Mouse (Mus musculus) cerebellum, postnatal 25 days (tissue): ENCODE results near the gene Midn.

Source experiments
- DNase-seq, 2 experiments: peaks; one replicate each; pipeline ENCODE4 v3.0.0; 2021; ENCODE audit warnings: mixed read lengths in 2 of 2

The Midn gene

GRCm38 (mm10) chr10:80130403-80131031, 17.6 kb upstream of the Midn start:
- DNase-seq: peak in 1 of 2 experiments; percentile 22

DNA sequence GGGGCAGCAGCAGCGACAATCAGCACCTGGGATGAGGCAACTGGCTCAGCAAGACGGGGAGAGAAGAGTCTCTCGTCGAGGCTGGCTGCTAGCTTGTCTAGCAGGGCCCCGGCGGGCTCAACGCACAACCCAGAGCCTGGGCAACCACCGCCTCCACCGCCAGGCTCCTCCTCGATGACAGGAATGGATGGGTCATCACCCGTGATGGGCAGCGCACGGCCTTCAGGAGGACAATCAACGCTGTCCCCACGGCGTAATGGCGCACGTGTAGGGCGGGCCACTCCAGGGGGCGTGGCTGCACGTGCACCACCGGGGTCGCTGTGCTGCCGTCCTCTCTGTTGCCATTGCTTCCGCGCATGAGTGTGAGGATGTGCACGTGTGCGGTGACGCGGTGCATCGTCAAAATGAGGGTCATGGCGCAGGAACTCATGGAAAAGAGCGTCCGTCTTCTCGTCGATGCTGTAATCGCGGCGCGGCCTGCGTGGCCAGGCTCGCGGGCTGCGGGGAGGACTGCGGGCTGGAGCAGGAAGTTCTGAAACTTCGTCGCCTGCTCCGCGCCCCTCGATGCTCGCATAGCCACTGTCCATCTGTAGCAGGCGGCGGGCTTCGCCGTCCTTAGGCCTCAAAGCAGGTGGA, 16.6 kb upstream of the Midn start:
- peak in 1 of 2 experiments; percentile 50 for DNase-seq

DNA sequence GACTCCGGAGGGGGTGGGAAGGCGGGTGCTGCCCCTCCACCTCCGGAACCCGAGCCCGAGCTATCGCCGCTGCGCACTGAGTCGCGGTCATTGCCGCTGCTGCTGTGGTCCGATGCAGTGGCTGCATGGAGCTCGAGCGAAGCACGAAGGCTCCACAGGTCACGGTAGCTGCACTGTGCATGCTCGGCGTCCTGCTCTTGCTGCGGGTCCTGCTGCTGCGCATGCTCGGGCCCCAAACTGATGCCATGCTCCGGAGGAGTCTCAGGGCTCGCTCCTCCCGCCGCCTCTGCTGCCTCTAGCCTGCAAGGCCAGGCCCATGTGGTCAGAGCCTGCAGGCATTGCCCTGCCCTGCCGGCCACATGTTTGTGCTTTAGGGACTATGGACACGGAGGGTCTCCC, 16.1 kb upstream of the Midn start:
- peak; percentile 45 to 50 for DNase-seq

- peak; percentile 46 to 66 for DNase-seq
Measured at GRCm38 (mm10) chr10:80133226-80133849, 14.7 kb upstream of the Midn start.

DNA sequence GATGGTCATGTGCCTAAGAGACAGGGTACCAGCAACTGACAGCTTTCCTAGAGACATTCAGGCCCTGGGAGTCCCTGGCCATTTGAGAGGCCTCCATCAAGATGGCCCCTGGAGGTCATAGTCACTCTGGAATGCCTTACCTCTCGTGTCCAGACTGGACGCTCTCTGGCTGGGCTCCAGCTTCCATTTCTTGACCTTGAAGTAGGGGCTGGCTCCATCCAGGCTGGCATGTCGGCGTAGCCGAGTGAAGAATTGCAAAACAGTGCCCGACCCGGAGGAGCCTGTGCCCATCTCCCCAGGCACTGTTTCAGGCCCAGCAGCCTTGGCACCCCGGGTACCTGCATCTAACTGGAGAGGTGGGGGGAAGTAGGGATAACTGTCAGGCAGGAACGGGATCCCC, 13.7 kb upstream of the Midn start:
- DNase-seq: peak in 1 of 2 experiments; percentile 49

DNA sequence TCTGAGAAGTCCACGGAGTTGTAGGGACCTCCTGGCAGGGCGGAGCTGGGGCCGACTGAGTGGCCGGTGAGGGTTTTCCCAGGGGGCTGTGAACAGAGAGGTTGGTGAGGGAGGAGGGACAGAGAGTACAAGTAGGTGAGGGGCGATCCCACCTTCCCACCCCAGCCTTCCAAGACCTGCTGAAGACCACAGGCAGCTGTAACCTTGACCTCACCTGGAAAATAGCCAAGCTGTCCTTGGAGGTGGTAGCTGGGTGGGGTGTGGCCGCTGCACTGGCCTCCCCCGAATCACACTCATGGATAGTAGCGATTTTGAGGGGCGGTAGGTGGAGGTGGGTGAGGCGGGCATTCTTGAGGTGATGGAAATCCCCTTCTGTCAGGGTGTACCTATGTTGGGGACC, 12.9 kb upstream of the Midn start:
- peak in 1 of 2 experiments; percentile 29 for DNase-seq

- no peak for DNase-seq
Measured at GRCm38 (mm10) chr10:80135641-80136040, 12.4 kb upstream of the Midn start.

DNA sequence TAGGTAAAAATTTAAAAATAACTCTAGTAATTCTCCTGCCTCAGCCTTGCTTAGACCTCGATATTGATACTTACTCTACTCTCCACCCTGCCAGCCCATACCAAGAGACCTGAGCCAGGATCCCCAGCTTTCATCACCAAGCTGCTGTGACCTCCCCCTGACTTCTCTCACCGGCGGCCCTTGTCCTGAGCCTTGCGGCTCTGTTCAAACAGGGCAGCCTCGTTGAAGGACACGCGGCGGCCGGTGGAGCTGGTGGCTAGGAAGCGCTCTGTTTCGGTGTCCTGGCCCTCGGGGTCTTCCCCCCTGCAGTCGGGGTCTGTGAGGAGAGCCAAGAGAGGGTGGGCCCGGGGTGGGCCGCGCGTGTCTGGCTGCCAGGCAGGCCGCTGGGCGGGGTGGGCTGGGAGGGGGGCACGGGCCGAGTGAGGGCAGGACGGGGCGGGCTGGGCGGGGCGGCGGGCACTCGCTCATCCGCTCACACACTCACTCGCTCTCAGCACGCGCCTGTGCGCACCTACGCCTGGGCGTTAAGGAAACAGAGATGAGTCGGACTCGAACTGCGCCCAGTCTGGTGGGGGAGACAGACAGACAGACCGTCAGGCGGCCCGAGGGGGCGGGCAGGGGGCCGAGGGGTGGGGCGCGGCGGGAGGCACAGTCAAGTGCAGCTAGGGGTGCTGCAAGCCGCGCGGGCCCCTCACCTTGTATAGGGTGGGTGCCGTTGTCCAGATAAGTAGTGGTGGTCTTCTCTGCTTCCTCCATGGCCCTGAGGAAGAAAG, 11.7 kb upstream of the Midn start:
- DNase-seq: peak in 1 of 2 experiments; percentile 46

GRCm38 (mm10) chr10:80136952-80137625, 11.0 kb upstream of the Midn start:
- DNase-seq: peak; percentile 53 to 72

DNA sequence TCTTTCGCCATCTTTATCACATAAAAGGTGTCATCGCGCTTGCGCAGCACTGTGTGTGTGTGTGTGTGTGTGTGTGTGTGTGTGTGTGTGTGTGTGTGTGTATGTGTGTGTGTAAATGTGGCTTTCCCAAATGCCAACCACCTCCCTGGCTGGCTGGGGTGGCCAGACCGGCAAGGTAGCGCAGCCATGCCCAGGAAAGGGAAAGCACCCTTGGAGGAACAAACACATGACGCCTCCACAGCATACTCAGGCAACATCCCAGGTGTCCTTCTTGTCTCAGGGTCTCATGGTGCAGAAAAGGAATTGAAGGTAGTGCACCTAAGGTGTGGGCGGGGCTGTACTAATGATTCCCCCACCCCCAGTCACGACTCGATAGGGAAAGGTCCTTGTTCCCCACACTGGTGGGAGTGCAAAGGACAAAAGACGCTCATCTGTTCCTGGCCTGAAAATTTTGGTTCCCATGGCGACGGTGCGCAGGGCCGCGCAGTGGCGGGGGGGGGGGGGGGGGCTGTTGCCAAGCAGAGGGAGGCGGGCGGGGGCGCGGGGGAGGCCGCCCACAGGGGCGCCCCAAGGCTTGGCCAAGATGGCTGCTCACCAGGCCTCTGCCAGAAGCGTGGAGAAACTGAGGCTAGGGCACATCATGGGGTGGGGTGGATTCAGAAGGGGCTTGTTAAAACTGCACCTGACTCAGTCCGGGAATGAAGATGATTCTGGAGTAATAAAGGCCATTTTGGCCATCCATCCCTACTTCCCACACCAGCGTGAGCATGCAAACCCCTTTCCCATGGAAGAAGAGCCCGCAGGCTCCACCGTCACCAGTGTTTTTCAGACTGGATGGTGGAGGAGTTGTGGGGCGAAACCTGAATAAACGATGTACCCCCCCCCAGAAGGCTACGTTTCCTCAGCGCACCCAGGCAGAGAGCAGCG, 10.2 kb upstream of the Midn start:
- DNase-seq: peak; percentile 66

- peak; percentile 86 to 90 for DNase-seq
Measured at GRCm38 (mm10) chr10:80138553-80139438, 9.3 kb upstream of the Midn start, which contains the start of gene Atp5d. Atp5d (plus strand) TSS chr10:80138632.

DNA sequence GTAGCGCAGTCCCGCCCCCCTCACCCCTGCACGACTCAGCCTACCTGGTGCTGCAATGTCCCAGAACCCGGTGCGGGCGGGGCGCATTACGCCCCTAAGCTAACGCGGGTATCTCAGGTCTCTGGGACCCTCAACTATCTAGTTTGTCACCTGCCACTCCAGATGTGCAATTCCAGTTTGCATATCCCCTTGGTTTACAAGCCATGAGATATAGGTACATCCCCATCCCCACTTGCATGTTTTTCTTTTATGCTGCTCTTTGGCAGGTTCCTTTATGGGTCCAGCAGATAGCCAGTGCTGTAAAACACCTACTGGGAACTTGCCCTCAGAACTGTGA, 8.7 kb upstream of the Midn start:
- DNase-seq: no peak

GRCm38 (mm10) chr10:80139975-80140665, 8.0 kb upstream of the Midn start:
- no peak for DNase-seq

DNA sequence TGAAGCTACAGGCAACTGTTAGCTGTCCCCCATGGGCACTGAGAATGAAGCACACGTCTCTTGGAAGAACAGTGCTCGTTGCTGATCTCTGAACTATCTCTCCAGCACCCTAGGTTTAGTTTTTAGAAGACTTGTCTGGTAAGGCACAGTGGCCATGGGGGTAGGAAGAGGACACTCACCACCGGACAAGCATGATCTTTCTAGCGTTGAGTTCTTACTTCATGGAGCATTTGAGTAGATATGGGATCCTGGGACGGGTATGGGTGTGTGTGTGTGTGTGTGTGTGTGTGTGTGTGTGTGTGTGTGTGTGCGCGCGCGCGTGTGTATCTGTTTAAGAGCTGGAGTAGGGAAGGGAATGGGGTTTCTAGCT, 7.4 kb upstream of the Midn start, which contains the start of gene Cbarp:
TSS of gene Cbarp (minus strand) at position 170 of the 370 bp plus-strand sequence.
- peak in 1 of 2 experiments; percentile 45 for DNase-seq

- DNase-seq: peak; percentile 97 to 99
Measured at GRCm38 (mm10) chr10:80141243-80141642, 6.8 kb upstream of the Midn start.

- DNase-seq: peak; percentile 93 to 96
Measured at GRCm38 (mm10) chr10:80141786-80142529, 6.1 kb upstream of the Midn start.

DNA sequence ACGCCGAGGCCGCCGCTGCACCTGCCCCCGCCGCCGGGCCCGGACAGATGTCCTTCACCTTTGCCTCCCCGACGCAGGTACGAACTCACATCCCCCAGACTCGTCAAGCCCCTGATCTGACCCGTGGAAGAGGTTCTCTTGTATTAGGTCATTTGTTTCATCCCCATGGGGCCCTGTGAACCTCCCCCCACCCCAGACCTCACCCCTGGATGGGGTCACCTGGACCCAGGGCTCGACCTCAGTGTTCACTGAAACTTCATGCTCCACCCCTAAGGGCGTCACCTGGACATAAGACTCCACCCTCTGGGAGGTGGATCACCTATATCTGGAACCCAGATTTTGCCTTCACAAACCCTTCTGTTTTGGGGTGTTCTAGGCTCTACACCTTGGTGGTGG, 5.5 kb upstream of the Midn start:
- DNase-seq: no peak

GRCm38 (mm10) chr10:80143664-80144063, 4.4 kb upstream of the Midn start:
- no peak for DNase-seq

- no peak for DNase-seq
Measured at GRCm38 (mm10) chr10:80144159-80144558, 3.9 kb upstream of the Midn start.
